Mouse (Mus musculus) hindbrain, embryonic 16.5 days (tissue): Measurements from ENCODE around the gene Atox1. TPM values are rescaled to one million over a fixed set of nuclear protein-coding genes. Genes with fewer than 3 reads are reported as not detected.
A peak's percentile ranks its signal among the peaks of the same experiment; 100 is the strongest.

ENCODE experiments used
- ATAC-seq: fragments of 200-750 bp; cut with Nextera tagmentation; 2 replicates; pipeline ENCODE4 v1.8.0; 2017; ENCODE audit warnings: moderate TSS enrichment, moderate library complexity
- H3K27ac ChIP-seq: fragments of 300-500 bp; sonication (generic); 2 replicates; pipeline ENCODE4 v1.5.1; 2014; ENCODE audit warnings: low read depth, mild to moderate bottlenecking, control low read depth, low read length, moderate library complexity
- H3K27me3 ChIP-seq: fragments of 300-500 bp; sonication (generic); replicated peaks from 2 replicates; pipeline ENCODE4 v1.6.1; 2014; ENCODE audit warnings: low read length; ENCODE audit not compliant: control insufficient read depth, insufficient read depth
- H3K36me3 ChIP-seq: fragments of 300-500 bp; sonication (generic); 2 replicates; pipeline ENCODE4 v1.6.1; 2014; ENCODE audit warnings: mild to moderate bottlenecking, low read length, moderate library complexity, mixed read lengths; ENCODE audit not compliant: control insufficient read depth, insufficient read depth
- H3K4me1 ChIP-seq: fragments of 300-500 bp; sonication (generic); 2 replicates; pipeline ENCODE4 v1.6.1; 2014; ENCODE audit warnings: low read depth, low read length; ENCODE audit not compliant: control insufficient read depth, insufficient read depth
- H3K4me2 ChIP-seq: fragments of 300-500 bp; sonication (generic); 2 replicates; pipeline ENCODE4 v1.6.1; 2014; ENCODE audit warnings: mild to moderate bottlenecking, low read length, control low read depth, moderate library complexity
- H3K4me3 ChIP-seq: fragments of 300-500 bp; sonication (generic); 2 replicates; pipeline ENCODE4 v1.5.1; 2014; ENCODE audit warnings: mild to moderate bottlenecking, low read length, control low read depth, moderate library complexity
- H3K9ac ChIP-seq: fragments of 300-500 bp; sonication (generic); 2 replicates; pipeline ENCODE4 v1.6.1; 2014; ENCODE audit warnings: low read depth, mild to moderate bottlenecking, control low read depth, low read length, moderate library complexity
- H3K9me3 ChIP-seq: fragments of 300-500 bp; sonication (generic); 2 replicates; pipeline ENCODE4 v1.6.1; 2014; ENCODE audit warnings: mild to moderate bottlenecking, low read length, moderate library complexity; ENCODE audit not compliant: control insufficient read depth
- WGBS: fragments of 180-500 bp; shearing (Covaris S2); extraction: QIAGEN DNeasy Blood & Tissue Kit; methylation state at CpG from one replicate; pipeline ENCODE4 v1.1.7; 2014; 5-methylcytosine and 5-hydroxymethylcytosine counted together
- polyA plus RNA-seq: library from polyadenylated mRNA; unstranded; fragments of >200 nt; fragmentation: Nextera tagmentation; extraction: Ambion mirVana; gene quantifications from 2 replicates; pipeline ENCODE4 v1.2.1, GENCODE M21; 2015

Atox1 gene
- polyA plus RNA-seq, 1 experiment from 2014 or later, result 264 TPM

GRCm38 (mm10) chr11:55438031-55438430, 23.0 kb downstream of the Atox1 start:
- H3K27me3 ChIP-seq, result no peaks in the 10 kb centered on the region
- H3K4me1 ChIP-seq, result no peaks in the 10 kb centered on the region
- H3K9me3 ChIP-seq, result no peaks in the 10 kb centered on the region
- peak; percentile 81; the same call in 1 of the 2 replicates for ATAC-seq
- H3K4me2 ChIP-seq, result no peak overlapping the region
- no peak overlapping the region for H3K4me3 ChIP-seq
- no peak overlapping the region for H3K9ac ChIP-seq
- no peaks in the 10 kb centered on the region for H3K36me3 ChIP-seq
- 28% methylated on average over 4 of the region's 4 CpGs for WGBS
- no peak overlapping the region for H3K27ac ChIP-seq

GRCm38 (mm10) chr11:55436089-55436488, 24.9 kb downstream of the Atox1 start:
- no peak for ATAC-seq
- Histone ChIP-seq H3K9me3 (no peaks in the 10 kb centered on the region), H3K27ac (no peak overlapping the region), H3K27me3 (no peaks in the 10 kb centered on the region), H3K4me1 (no peaks in the 10 kb centered on the region), H3K4me3 (no peak overlapping the region), H3K36me3 (no peaks in the 10 kb centered on the region), H3K9ac (no peak overlapping the region), H3K4me2 (no peak overlapping the region)
- 85% methylated on average over 6 of the region's 6 CpGs for WGBS

GRCm38 (mm10) chr11:55432981-55433380, 28.1 kb downstream of the Atox1 start:
- no peaks in the 10 kb centered on the region for H3K36me3 ChIP-seq
- no peak overlapping the region for H3K4me3 ChIP-seq
- 57% methylated on average over 3 of the region's 3 CpGs for whole genome bisulfite sequencing
- H3K4me2 ChIP-seq, result no peak overlapping the region
- H3K4me1 ChIP-seq, result peaks cover 6% of the 10 kb centered on the region
- H3K27me3 ChIP-seq, result no peaks in the 10 kb centered on the region
- H3K27ac ChIP-seq, result no peak overlapping the region
- no peak overlapping the region for H3K9ac ChIP-seq
- no peaks in the 10 kb centered on the region for H3K9me3 ChIP-seq
- ATAC-seq, result no peak

GRCm38 (mm10) chr11:55429973-55430372, 31.1 kb downstream of the Atox1 start:
- no peak overlapping the region for H3K27ac ChIP-seq
- H3K9me3 ChIP-seq, result no peaks in the 10 kb centered on the region
- ATAC-seq, result no peak
- WGBS, result 90% methylated on average over 2 of the region's 2 CpGs
- H3K36me3 ChIP-seq, result no peaks in the 10 kb centered on the region
- no peak overlapping the region for H3K4me2 ChIP-seq
- no peak overlapping the region for H3K9ac ChIP-seq
- no peaks in the 10 kb centered on the region for H3K27me3 ChIP-seq
- H3K4me1 ChIP-seq, result peaks cover 6% of the 10 kb centered on the region
- no peak overlapping the region for H3K4me3 ChIP-seq

- no peaks in the 10 kb centered on the region for H3K36me3 ChIP-seq
- H3K4me2 ChIP-seq, result no peak overlapping the region; the same call in 1 of the 2 replicates
- H3K4me1 ChIP-seq, result peaks cover 14% of the 10 kb centered on the region
- H3K9ac ChIP-seq, result no peak overlapping the region; the same call in 1 of the 2 replicates
- H3K9me3 ChIP-seq, result no peaks in the 10 kb centered on the region
- no peaks in the 10 kb centered on the region for H3K27me3 ChIP-seq
- no peak overlapping the region for H3K4me3 ChIP-seq
- WGBS, result 33% methylated on average over 15 of the region's 16 CpGs
- peak; percentile 76 for ATAC-seq
- peak overlapping the region; percentile 74 for H3K27ac ChIP-seq
Measured at GRCm38 (mm10) chr11:55428186-55429012, 32.6 kb downstream of the Atox1 start.

- Histone ChIP-seq H3K9ac (no peak overlapping the region), H3K4me1 (peaks cover 14% of the 10 kb centered on the region), H3K27ac (no peak overlapping the region), H3K9me3 (no peaks in the 10 kb centered on the region), H3K36me3 (no peaks in the 10 kb centered on the region), H3K27me3 (no peaks in the 10 kb centered on the region), H3K4me3 (no peak overlapping the region), H3K4me2 (no peak overlapping the region)
- 72% methylated on average over 8 of the region's 8 CpGs for WGBS
- ATAC-seq, result no peak
Measured at GRCm38 (mm10) chr11:55424746-55425360, 36.2 kb downstream of the Atox1 start.

- 0 out of 2 replicates have a peak overlapping the region, but pooled peaks have one; percentile 35 for H3K27ac ChIP-seq
- no peak overlapping the region for H3K4me2 ChIP-seq
- H3K4me1 ChIP-seq, result peaks cover 18% of the 10 kb centered on the region
- H3K9ac ChIP-seq, result no peak overlapping the region
- no peaks in the 10 kb centered on the region for H3K36me3 ChIP-seq
- no peaks in the 10 kb centered on the region for H3K27me3 ChIP-seq
- peak; percentile 41; the same call in 1 of the 2 replicates for ATAC-seq
- no peak overlapping the region for H3K4me3 ChIP-seq
- 11% methylated on average over 4 of the region's 4 CpGs for WGBS
- no peaks in the 10 kb centered on the region for H3K9me3 ChIP-seq
Measured at GRCm38 (mm10) chr11:55423756-55424155, 37.3 kb downstream of the Atox1 start.

GRCm38 (mm10) chr11:55422978-55423377, 38.1 kb downstream of the Atox1 start, which contains the start of gene Sparc:
Sparc (minus strand) TSS chr11:55423183.
- 0 out of 2 replicates have a peak within 1 kb of the TSS, but pooled peaks have one; percentile 35 for H3K27ac ChIP-seq
- no peaks in the 10 kb centered on the region for H3K9me3 ChIP-seq
- no peak within 1 kb of the TSS for H3K4me2 ChIP-seq
- H3K9ac ChIP-seq, result no peak within 1 kb of the TSS
- ATAC-seq, result no peak
- WGBS, result 100% methylated on average over 1 of the region's 1 CpGs
- no peaks in the 10 kb centered on the region for H3K27me3 ChIP-seq
- peaks cover 17% of the 10 kb centered on the region for H3K4me1 ChIP-seq
- H3K4me3 ChIP-seq, result no peak within 1 kb of the TSS
- H3K36me3 ChIP-seq, result no peaks in the 10 kb centered on the region

GRCm38 (mm10) chr11:55419678-55420307, 41.2 kb downstream of the Atox1 start:
- H3K4me2 ChIP-seq, result peak overlapping the region; percentile 59
- peak overlapping the region; percentile 56 for H3K9ac ChIP-seq
- ATAC-seq, result peak; percentile 84
- peak overlapping the region; percentile 73 for H3K27ac ChIP-seq
- H3K4me1 ChIP-seq, result peaks cover 22% of the 10 kb centered on the region
- no peaks in the 10 kb centered on the region for H3K9me3 ChIP-seq
- H3K4me3 ChIP-seq, result peak overlapping the region; percentile 41
- WGBS, result 4% methylated on average over 9 of the region's 9 CpGs
- H3K27me3 ChIP-seq, result no peaks in the 10 kb centered on the region
- no peaks in the 10 kb centered on the region for H3K36me3 ChIP-seq
